22 mouse cellular contexts compared by ENCODE assay signal in the genomic region with DNA sequence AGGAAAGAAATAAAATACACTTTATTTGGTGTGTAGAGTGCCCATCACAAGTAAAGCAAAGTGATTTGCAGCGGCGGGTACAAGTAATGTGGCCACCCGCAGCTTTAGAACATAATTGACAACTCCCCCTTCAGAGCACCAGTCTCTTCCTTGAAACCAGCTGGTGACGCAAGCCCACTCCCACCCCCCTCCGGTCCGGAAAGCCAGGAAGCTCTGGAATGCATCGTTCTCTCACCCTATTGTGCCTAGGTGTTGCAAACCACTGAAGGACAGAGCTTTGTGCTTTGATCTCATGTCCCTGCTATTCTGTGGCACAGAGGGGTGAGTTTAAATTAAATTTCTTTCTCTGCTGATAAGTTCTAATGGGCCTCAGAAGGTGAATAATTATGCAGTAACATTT. TPM values are rescaled to one million over a fixed set of nuclear protein-coding genes. Genes with fewer than 3 reads are reported as not detected.
A peak's percentile ranks its signal among the peaks of the same experiment; 100 is the strongest.
DNase-seq lines count a peak whose midpoint lies in the region; ATAC-seq and TF ChIP-seq lines count a peak whose summit lies in the region.
"Had no signal": no experiment of that assay in that cellular context is flagged by ENCODE, and none has a peak within 500 bp of the region (broad histone marks: within the 10 kb centered on the region; RNA-seq: fewer than 3 reads in every experiment).

No protein-coding gene starts in this region.

- H3K4me3 ChIP-seq in hindbrain, embryonic 10.5 days, result no peak overlapping the region
- H3K4me3 ChIP-seq in hindbrain, embryonic 14.5 days (replicated peaks; ENCODE audit: low read length), result no peak overlapping the region
- no peak overlapping the region for H3K4me3 ChIP-seq in forebrain, embryonic 13.5 days
- H3K4me3 ChIP-seq in intestine, postnatal 0 days (ENCODE audit: low read depth, low read length), result no peak overlapping the region
- H3K4me3 ChIP-seq: heart, adult 2 months; heart, embryonic 15.5 days; midbrain, embryonic 12.5 days; stomach, embryonic 15.5 days had no signal

- H3K27ac ChIP-seq in hindbrain, embryonic 10.5 days, result no peak overlapping the region
- no peak overlapping the region for H3K27ac ChIP-seq in hindbrain, embryonic 14.5 days
- no peak overlapping the region for H3K27ac ChIP-seq in forebrain, embryonic 13.5 days
- H3K27ac ChIP-seq in intestine, postnatal 0 days (ENCODE audit: low read depth, low read length), result no peak overlapping the region
- H3K27ac ChIP-seq: heart, adult 2 months; heart, embryonic 15.5 days; kidney, postnatal 0 days; liver, embryonic 14.5 days; macrophage; midbrain, embryonic 12.5 days; stomach, embryonic 15.5 days had no signal

- peaks cover 41% of the 10 kb centered on the region for H3K4me1 ChIP-seq in hindbrain, embryonic 10.5 days (replicated peaks)
- peaks cover 7% of the 10 kb centered on the region for H3K4me1 ChIP-seq in hindbrain, embryonic 14.5 days (replicated peaks; ENCODE audit: control insufficient read depth, insufficient read depth, low read length)
- peaks cover 31% of the 10 kb centered on the region for H3K4me1 ChIP-seq in forebrain, embryonic 13.5 days
- H3K4me1 ChIP-seq in intestine, postnatal 0 days (replicated peaks; ENCODE audit: control insufficient read depth, insufficient read depth, low read length), result no peaks in the 10 kb centered on the region

- no peak overlapping the region for H3K4me2 ChIP-seq in hindbrain, embryonic 14.5 days (replicated peaks)
- H3K4me2 ChIP-seq in forebrain, embryonic 13.5 days, result peak overlapping the region; percentile 15
- H3K4me2 ChIP-seq in intestine, postnatal 0 days (replicated peaks; ENCODE audit: low read depth), result no peak overlapping the region
- H3K4me2 ChIP-seq: heart, embryonic 15.5 days; midbrain, embryonic 12.5 days; stomach, embryonic 15.5 days had no signal

- 2% methylated on average over 7 of the region's 7 CpGs for WGBS in hindbrain, embryonic 10.5 days
- WGBS in hindbrain, embryonic 14.5 days, result 4% methylated on average over 7 of the region's 7 CpGs
- WGBS in forebrain, embryonic 13.5 days, result under 1% methylated on average over 7 of the region's 7 CpGs
- 10% methylated on average over 7 of the region's 7 CpGs for WGBS in intestine, postnatal 0 days

- no peaks in the 10 kb centered on the region for H3K9me3 ChIP-seq in hindbrain, embryonic 10.5 days
- H3K9me3 ChIP-seq in hindbrain, embryonic 14.5 days (ENCODE audit: control insufficient read depth, low read length), result no peaks in the 10 kb centered on the region
- no peaks in the 10 kb centered on the region for H3K9me3 ChIP-seq in forebrain, embryonic 13.5 days (replicated peaks)
- H3K9me3 ChIP-seq in intestine, postnatal 0 days (ENCODE audit: control insufficient read depth), result no peaks in the 10 kb centered on the region
- H3K9me3 ChIP-seq: heart, embryonic 15.5 days; midbrain, embryonic 12.5 days; stomach, embryonic 15.5 days had no signal

- DNase-seq in hindbrain, embryonic 10.5 days (ENCODE audit: low spot score), result peak; percentile 27
- DNase-seq in hindbrain, embryonic 14.5 days (ENCODE audit: low spot score), result no peak
- DNase-seq in ES-CJ7 (ENCODE audit: low read depth, low spot score), result peak; percentile 79
- peak; percentile 57 for DNase-seq in embryo, embryonic 10 days (ENCODE audit: low spot score)
- DNase-seq in left cerebral cortex, postnatal 4 days, result no peak
- DNase-seq: adrenal gland, adult 2 months; cerebellum, adult 9-11 months; gastrocnemius, postnatal 14 days; heart, adult 2 months; kidney, adult 11 months; thymus, adult 18-20 months; thymus, postnatal 4 days had no signal

- no peak for ATAC-seq in hindbrain, embryonic 14.5 days (ENCODE audit: low FRiP score)
- ATAC-seq in forebrain, embryonic 13.5 days, result no peak
- no peak for ATAC-seq in intestine, postnatal 0 days

- intact Hi-C loops in left cerebral cortex, postnatal 4 days (cut with DNase I), result loop anchor here (5.0 to 10.0 kb wide), 4 partner anchors 801 to 1469 kb away; no protein-coding TSS in a partner anchor

- peaks cover 43% of the 10 kb centered on the region for H3K27me3 ChIP-seq in hindbrain, embryonic 10.5 days (ENCODE audit: insufficient read depth, poor library complexity, severe bottlenecking)
- H3K27me3 ChIP-seq in hindbrain, embryonic 14.5 days (ENCODE audit: control insufficient read depth, insufficient read depth, low read length), result peaks cover 77% of the 10 kb centered on the region
- peaks cover 39% of the 10 kb centered on the region for H3K27me3 ChIP-seq in forebrain, embryonic 13.5 days
- H3K27me3 ChIP-seq in intestine, postnatal 0 days (replicated peaks; ENCODE audit: control insufficient read depth, insufficient read depth, low read length), result peaks cover 66% of the 10 kb centered on the region
- H3K27me3 ChIP-seq: CH12.LX had no signal

- TF ChIP-seq CTCF in intestine, postnatal 0 days (IDR thresholded peaks at IDR 0.05; ENCODE audit: low read depth), result no peak

- H3K9ac ChIP-seq in hindbrain, embryonic 14.5 days, result no peak overlapping the region
- no peak overlapping the region for H3K9ac ChIP-seq in forebrain, embryonic 13.5 days
- H3K9ac ChIP-seq in intestine, postnatal 0 days (ENCODE audit: low read depth, low read length), result no peak overlapping the region
- H3K9ac ChIP-seq: heart, embryonic 15.5 days; liver, embryonic 14.5 days; midbrain, embryonic 12.5 days; stomach, embryonic 15.5 days had no signal

- no peaks in the 10 kb centered on the region for H3K36me3 ChIP-seq in hindbrain, embryonic 10.5 days
- no peaks in the 10 kb centered on the region for H3K36me3 ChIP-seq in hindbrain, embryonic 14.5 days (replicated peaks; ENCODE audit: control insufficient read depth, insufficient read depth)
- no peaks in the 10 kb centered on the region for H3K36me3 ChIP-seq in forebrain, embryonic 13.5 days (ENCODE audit: poor library complexity, severe bottlenecking)
- no peaks in the 10 kb centered on the region for H3K36me3 ChIP-seq in intestine, postnatal 0 days (ENCODE audit: control insufficient read depth, insufficient read depth)
- H3K36me3 ChIP-seq: heart, embryonic 15.5 days; midbrain, embryonic 12.5 days; stomach, embryonic 15.5 days had no signal

RNA-seq across cellular contexts. Expression of gene Sp8, which starts 10.0 kb away (rescaled TPM):
- 9.1 and 12.0 TPM in 2 replicates for polyA plus RNA-seq in hindbrain, embryonic 10.5 days (2016; fragmentation: Nextera tagmentation; extraction: Ambion mirVana)
- polyA plus RNA-seq in hindbrain, embryonic 14.5 days (2014; fragmentation: Nextera tagmentation; extraction: Ambion mirVana), result 3.3 TPM in 2 replicates
- 16.7 and 17.0 TPM in 2 replicates for polyA plus RNA-seq in forebrain, embryonic 13.5 days (2015; fragmentation: Nextera tagmentation; extraction: Ambion mirVana)
- total RNA-seq in left cerebral cortex, postnatal 4 days (2021), result 1 to 10 TPM; 8.1 to 9.4 TPM
- not detected in 2 replicates for polyA plus RNA-seq in intestine, postnatal 0 days (2015; fragmentation: Nextera tagmentation; extraction: Ambion mirVana)
- total RNA-seq: adrenal gland, adult 2 months; CH12.LX; gastrocnemius, postnatal 14 days; heart, adult 2 months; hematopoietic stem cell, adult 5-6 weeks had no signal
- polyA plus RNA-seq: adrenal gland, adult 2 months; heart, adult 2 months; heart, embryonic 15.5 days; kidney, postnatal 0 days; macrophage; stomach, embryonic 15.5 days had no signal

Comparison
In these comparisons a context has a peak if more than half of its experiments do, and no peak if none do; other contexts are left out.
1. DNase-seq: peak in hindbrain, embryonic 10.5 days (single experiment), ES-CJ7 (single experiment) and embryo, embryonic 10 days (single experiment); none in hindbrain, embryonic 14.5 days (single experiment) and left cerebral cortex, postnatal 4 days (single experiment).